Mouse (Mus musculus) embryo, embryonic 11.5 days (tissue): ENCODE measurements around the gene Rab25.

Source experiments
- DNase-seq: peaks from one replicate; pipeline ENCODE4 v3.0.0-alpha.2; 2012; ENCODE audit warnings: low read depth, low spot score

Rab25 gene

GRCm38 (mm10) chr3:88526157-88527131, 21.7 kb downstream of the Rab25 start:
- DNase-seq: peak; percentile 82

GRCm38 (mm10) chr3:88525021-88525420, 23.1 kb downstream of the Rab25 start:
- no peak for DNase-seq

- no peak for DNase-seq
Measured at GRCm38 (mm10) chr3:88523027-88523426, 25.1 kb downstream of the Rab25 start.

- no peak for DNase-seq
Measured at GRCm38 (mm10) chr3:88521803-88522331, 26.2 kb downstream of the Rab25 start.

- DNase-seq: no peak
Measured at GRCm38 (mm10) chr3:88521156-88521555, 26.9 kb downstream of the Rab25 start.

- no peak for DNase-seq
Measured at GRCm38 (mm10) chr3:88520078-88520477, 28.0 kb downstream of the Rab25 start.

GRCm38 (mm10) chr3:88518411-88518810, 29.7 kb downstream of the Rab25 start:
- no peak for DNase-seq

- DNase-seq: no peak
Measured at GRCm38 (mm10) chr3:88516407-88516806, 31.7 kb downstream of the Rab25 start.

- DNase-seq: no peak
Measured at GRCm38 (mm10) chr3:88515095-88515386, 33.1 kb downstream of the Rab25 start.

GRCm38 (mm10) chr3:88514231-88515094, 33.6 kb downstream of the Rab25 start:
- no peak for DNase-seq

GRCm38 (mm10) chr3:88513546-88514115, 34.5 kb downstream of the Rab25 start:
- DNase-seq: no peak

- no peak for DNase-seq
Measured at GRCm38 (mm10) chr3:88512896-88513545, 35.1 kb downstream of the Rab25 start.

- DNase-seq: no peak
Measured at GRCm38 (mm10) chr3:88512141-88512895, 35.8 kb downstream of the Rab25 start.

- DNase-seq: no peak
Measured at GRCm38 (mm10) chr3:88511559-88511958, 36.5 kb downstream of the Rab25 start.

GRCm38 (mm10) chr3:88510421-88511289, 37.4 kb downstream of the Rab25 start:
- no peak for DNase-seq

GRCm38 (mm10) chr3:88509692-88510420, 38.2 kb downstream of the Rab25 start, which contains the start of gene Lmna:
TSS of gene Lmna (minus strand) at chr3:88509956.
- DNase-seq: peak; percentile 88

- DNase-seq: no peak
Measured at GRCm38 (mm10) chr3:88509250-88509649, 38.9 kb downstream of the Rab25 start.

GRCm38 (mm10) chr3:88505765-88506164, 42.3 kb downstream of the Rab25 start:
- no peak for DNase-seq

GRCm38 (mm10) chr3:88505081-88505480, 43.0 kb downstream of the Rab25 start:
- no peak for DNase-seq
